Mouse (Mus musculus): Measurements from ENCODE around the gene Atrip.

DNA sequence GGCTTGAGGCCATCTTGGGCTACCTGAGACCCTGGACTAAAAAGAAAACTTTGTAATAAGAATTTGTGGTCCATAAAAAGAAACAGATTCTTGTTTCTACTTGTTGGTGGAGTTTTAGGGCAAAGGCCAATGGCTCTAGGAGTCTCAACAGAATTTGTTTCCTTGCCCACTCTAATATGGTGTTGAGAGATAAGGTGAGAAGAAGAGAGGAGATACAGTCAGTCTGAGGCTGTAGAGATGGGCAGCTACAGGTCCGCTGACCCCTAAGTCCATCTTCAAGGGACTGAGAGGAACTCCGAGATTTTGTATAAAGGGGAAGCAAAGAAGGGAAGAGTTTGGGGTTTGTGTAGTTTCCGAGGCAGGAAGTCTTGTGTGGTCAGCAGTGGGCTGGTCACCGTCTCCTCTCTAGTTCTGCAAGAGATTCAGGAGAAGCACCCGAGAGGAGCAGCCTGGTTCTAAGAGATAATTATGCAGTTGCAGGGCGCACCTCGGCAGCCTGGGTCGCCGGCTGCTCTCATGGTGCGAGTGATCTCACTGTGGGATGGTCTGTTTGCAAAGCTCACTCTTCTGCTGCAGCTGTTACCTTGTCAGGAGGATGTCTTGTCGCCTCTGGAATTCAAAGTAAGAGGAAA, 56.8 kb downstream of the Atrip start:
- TF ChIP-seq POLR2A (IDR thresholded peaks at IDR 0.05; ENCODE audit: borderline replicate concordance, control insufficient read depth, low read depth, low read length) (no peak), CTCF (IDR thresholded peaks at IDR 0.05; ENCODE audit: control insufficient read depth, insufficient read depth, low read length) (no peak)

Data from bone marrow, adult 2 months (tissue).